Mouse (Mus musculus): ENCODE measurements around the gene Gm20671. TPM values are rescaled to one million over a fixed set of nuclear protein-coding genes. Genes with fewer than 3 reads are reported as not detected.
A peak's percentile ranks its signal among the peaks of the same experiment; 100 is the strongest.
"Not testable (repeated sequence)": the region's sequence is repeated elsewhere in the genome, so short reads cannot be mapped to it uniquely, and the experiment has no call there.

Gm20671 gene
- polyA plus RNA-seq, 2 experiments from 2014 or later: not detected

- peak; percentile 34 for ATAC-seq
Observed at GRCm38 (mm10) chr5:32733892-32734291, 93.0 kb downstream of the Gm20671 start.

DNA sequence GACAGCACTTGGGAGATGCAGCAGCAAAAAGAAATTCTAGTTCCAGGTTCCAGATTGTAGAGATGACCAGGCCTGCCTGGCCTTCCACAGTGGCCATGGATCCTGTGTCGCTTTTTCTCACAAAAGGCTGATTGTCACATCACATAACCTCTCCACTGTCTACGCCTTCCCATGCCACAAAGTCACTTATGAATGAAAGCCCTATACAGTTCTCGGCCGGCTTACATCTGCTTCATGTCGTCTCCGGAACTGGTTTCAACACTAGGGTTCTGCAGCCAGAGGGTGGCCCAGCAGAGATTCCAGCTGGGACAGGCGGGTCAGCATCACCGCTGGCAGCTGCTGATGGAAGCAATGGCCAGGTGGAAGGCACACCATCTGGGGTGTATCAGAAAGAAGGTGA is 98.1 kb downstream of the Gm20671 start:
- ATAC-seq: no peak

DNA sequence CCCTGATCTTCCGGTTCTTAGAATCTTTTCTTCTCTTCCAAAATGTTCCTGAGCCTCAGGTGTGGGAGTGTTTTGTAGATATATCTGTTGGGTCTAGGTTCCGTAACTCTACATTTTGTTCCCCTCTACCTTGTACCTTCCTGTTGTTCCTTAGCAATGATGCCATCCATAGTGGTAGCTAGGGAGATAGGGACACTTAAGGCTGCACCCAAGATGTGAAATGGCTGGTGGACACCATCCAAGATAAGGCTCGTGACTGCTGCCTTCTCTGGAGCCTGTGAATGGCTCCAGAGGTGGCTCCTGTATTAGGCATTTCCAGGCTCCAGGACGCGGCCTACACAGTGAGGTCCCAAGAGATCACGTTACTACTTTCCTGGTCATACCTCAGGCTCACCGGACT is 98.6 kb downstream of the Gm20671 start:
- no peak for ATAC-seq

GRCm38 (mm10) chr5:32725397-32725796 is 101.5 kb downstream of the Gm20671 start:
- peak; percentile 51 for ATAC-seq

DNA sequence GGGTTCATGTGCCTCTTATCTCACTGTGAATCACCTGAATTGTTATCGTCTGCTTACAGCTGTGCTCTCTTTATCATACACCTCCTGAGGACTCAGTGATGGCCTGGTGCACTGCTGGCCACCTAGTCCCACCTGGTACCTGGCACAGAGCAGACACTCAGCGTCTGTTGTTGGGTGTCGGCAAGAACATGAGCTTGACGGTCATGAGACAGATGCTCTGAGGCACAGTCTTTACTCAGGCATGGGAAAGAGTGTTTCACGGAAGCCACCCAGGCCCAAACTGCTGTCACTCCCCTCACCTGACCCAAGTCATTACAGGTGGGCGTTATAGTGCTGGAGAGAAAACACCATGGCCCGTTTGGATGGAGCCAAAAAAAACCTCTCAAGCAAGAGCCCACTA is 102.9 kb downstream of the Gm20671 start:
- no peak for ATAC-seq

DNA sequence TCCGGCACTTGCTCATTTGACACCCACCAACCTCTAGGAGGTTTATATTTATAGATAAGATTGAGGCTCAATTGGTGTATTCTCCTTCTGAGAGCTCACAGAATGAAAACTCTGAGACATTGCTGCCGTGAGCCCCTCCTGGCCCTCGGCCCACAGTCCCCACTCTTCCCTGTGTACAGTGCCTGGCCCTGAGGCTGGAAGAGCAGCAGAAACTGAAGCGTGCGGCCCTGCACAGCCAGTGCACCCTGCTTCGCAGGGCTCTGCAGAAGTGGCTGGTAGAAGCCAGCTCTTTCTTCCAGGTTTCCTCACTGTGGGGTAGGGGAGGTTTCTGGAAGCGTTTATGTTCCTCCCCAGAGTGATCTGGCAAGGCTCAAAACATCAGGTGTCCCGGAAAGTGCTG is 104.2 kb downstream of the Gm20671 start:
- not testable (repeated sequence) for ATAC-seq

DNA sequence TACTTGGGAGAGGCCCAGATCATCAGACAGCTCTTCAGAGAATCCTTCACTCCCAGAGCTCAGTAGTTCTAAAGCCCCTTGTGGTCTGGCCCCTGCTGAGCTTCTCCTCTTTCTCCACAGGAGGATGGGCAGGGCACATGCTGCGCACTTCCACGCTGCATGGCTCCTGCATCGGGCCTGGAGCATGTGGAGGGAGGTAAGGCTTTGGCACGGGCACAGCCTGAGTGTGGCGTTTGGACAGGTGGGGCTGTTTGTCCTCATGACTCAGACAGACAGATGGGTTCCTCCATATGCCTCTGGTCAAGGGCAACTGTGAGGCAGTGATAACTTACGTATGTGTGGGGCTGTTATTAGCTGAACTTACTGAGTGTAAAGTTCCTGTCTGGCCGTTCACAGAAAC is 104.6 kb downstream of the Gm20671 start:
- ATAC-seq: no peak

DNA sequence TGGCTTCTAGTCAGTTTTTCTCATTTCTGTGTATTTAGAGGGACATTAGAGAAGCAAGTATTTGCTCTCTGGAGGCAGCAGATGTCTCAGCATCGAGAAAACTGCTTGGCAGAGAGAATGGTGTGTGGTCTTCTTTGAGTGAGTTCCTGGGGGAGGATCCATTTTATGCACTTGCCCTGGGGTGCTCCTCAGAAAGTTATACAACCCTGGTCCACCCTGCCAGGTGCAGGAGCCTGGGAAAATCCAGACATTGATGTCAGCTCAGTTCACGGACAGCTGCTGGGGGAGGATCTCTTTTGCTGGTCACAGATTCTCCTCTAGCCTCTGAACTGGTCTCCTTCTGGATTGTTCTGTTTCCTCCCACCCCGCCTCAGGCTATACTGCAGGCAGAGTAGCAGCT is 105.6 kb downstream of the Gm20671 start:
- no peak for ATAC-seq

- no peak for ATAC-seq
Observed at GRCm38 (mm10) chr5:32720416-32720815, 106.5 kb downstream of the Gm20671 start.

GRCm38 (mm10) chr5:32718916-32719315 is 108.0 kb downstream of the Gm20671 start:
- ATAC-seq: no peak

DNA sequence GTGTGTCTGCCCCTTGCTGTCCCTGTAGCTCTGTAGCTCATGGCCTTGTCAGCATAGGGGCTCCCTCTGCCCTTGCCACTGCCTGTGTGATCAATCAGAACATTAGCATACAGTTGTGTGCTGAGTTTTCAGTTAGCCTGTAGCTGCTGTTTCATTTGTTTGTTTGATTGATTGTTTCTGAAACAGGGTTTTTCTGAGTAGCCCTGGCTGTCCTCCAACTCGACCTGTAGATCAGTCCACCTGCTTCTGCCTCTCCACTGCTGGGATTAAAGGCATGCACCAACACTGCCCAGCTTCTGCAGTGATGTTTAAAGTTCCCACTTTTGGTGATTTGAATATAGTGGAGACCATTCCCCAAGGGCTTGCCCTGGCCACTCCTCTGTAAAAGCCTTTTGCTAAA is 109.2 kb downstream of the Gm20671 start:
- ATAC-seq: no peak

- ATAC-seq: peak; percentile 86
Observed at GRCm38 (mm10) chr5:32713703-32714467, 113.0 kb downstream of the Gm20671 start.

DNA sequence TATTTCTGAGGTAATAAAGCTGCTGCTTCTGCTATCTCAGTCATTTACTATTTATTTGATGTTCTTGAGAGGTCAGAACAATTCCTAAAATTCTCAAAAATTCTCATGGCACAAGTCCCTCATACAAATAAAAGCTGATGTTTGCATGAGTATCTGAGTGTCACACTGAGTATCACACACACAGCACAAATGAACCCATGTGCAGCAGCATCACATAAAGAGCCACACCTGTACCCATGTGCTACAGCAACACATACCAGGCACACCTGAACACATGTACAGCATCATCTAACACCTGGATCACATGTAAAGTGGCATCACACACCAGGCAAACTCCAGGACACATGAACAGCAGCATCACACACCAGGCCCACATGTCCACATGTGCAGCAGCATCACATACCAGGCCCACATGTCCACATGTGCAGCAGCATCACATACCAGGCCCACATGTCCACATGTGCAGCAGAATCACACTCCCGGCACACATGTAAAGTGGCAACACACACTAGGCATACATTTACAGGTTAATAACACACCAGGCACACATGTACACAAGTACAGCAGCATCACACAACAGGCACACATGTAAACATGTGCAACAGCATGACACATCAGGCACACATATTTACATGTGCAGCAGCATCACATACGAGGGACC is 113.7 kb downstream of the Gm20671 start:
- ATAC-seq: no peak

DNA sequence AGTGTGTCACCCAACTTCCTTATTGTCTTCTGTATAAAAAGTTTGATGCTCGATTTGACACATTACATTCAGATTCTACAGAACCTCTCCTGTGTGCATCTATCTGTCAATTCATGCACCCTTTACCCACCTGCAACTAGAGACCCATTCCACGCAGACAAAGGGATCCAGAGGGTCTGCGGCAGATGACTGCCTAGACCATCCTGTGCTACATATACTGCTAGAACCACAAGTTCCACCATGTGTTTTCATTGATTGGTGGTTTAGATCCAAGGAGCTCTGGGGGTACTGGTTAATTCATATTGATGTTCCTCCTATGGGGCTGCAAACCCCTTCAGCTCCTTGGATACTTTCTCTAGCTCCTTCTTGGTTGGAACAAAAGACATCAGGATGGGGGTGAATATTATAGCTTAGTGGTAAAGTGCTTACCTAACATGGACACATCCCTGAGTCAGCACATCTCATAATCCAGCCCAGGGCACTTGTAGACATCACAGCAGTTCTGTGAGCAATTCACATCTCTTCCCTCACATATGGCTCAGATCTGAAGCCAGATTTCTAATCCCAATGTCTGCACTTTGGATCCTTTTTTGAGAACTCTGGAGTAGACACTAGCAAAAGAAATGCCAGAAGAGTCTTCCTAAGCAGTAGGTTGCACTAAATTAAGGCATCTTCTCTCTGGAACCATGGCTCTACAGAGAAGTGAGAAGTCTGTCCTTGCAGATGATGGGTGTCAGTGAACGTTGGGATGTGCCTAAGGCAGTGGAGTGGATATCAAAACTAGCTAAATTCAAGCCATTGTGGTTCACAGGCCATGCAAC is 114.5 kb downstream of the Gm20671 start:
- ATAC-seq: no peak

GRCm38 (mm10) chr5:32711485-32711884 is 115.4 kb downstream of the Gm20671 start:
- no peak for ATAC-seq

- no peak for ATAC-seq
Observed at GRCm38 (mm10) chr5:32706226-32706780, 120.6 kb downstream of the Gm20671 start.

- no peak for ATAC-seq
Observed at GRCm38 (mm10) chr5:32697208-32697867, 129.6 kb downstream of the Gm20671 start.

DNA sequence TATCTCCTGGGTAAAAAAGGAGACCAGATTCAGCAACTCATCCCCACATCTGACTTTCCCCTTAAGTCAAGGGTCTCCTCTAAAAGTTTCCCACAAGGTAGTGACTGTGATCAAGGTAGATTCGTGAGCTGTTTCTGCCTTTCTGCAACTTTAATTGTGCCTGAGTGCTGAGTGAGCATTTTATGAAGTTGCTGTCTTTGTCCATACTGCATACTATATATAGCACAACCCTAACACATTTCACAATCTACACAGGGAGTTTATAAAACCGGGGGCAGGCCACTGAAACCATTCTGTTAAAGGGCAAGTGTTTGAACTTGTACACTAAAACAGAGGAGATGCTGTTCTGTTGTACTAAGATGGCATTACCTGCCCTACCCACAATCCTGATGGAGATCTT is 133.5 kb downstream of the Gm20671 start:
- ATAC-seq: no peak
